Mouse (Mus musculus) limb, embryonic 14.5 days (tissue): ENCODE data around the gene Ctdnep1. TPM values are rescaled to one million over a fixed set of nuclear protein-coding genes. Genes with fewer than 3 reads are reported as not detected.
A peak's percentile ranks its signal among the peaks of the same experiment; 100 is the strongest.

ENCODE experiments used
- ATAC-seq: fragments of 200-750 bp; cut with Nextera tagmentation; 2 replicates; pipeline ENCODE4 v1.8.0; 2017; ENCODE audit warnings: low read depth, moderate number of reproducible peaks, moderate TSS enrichment; ENCODE audit not compliant: low FRiP score
- DNase-seq: peaks from one replicate; pipeline ENCODE4 v3.0.0-alpha.2; 2015; ENCODE audit warnings: low spot score
- H3K27ac ChIP-seq: fragments of 300-500 bp; sonication (generic); replicated peaks from 2 replicates; pipeline ENCODE4 v1.5.1; 2014; ENCODE audit warnings: low read depth, mild to moderate bottlenecking, low read length, moderate library complexity, mixed read lengths
- H3K27me3 ChIP-seq: fragments of 300-500 bp; sonication (generic); 2 replicates; pipeline ENCODE4 v1.6.1; 2014; ENCODE audit warnings: low read length, mixed read lengths; ENCODE audit not compliant: control insufficient read depth, insufficient read depth
- H3K36me3 ChIP-seq: fragments of 300-500 bp; sonication (generic); 2 replicates; pipeline ENCODE4 v1.6.1; 2014; ENCODE audit warnings: mild to moderate bottlenecking, low read length, moderate library complexity, mixed read lengths; ENCODE audit not compliant: control insufficient read depth, insufficient read depth
- H3K4me1 ChIP-seq: fragments of 300-500 bp; sonication (generic); 2 replicates; pipeline ENCODE4 v1.6.1; 2014; ENCODE audit warnings: antibody characterized with exemption, low read length, mixed read lengths; ENCODE audit not compliant: control insufficient read depth, insufficient read depth
- H3K4me2 ChIP-seq: fragments of 300-500 bp; sonication (generic); replicated peaks from 2 replicates; pipeline ENCODE4 v1.6.1; 2014; ENCODE audit warnings: low read depth, mild to moderate bottlenecking, low read length, moderate library complexity; ENCODE audit not compliant: severe bottlenecking
- H3K4me3 ChIP-seq: fragments of 300-500 bp; sonication (generic); replicated peaks from 2 replicates; pipeline ENCODE4 v1.5.1; 2014; ENCODE audit warnings: low read length
- H3K9ac ChIP-seq: fragments of 300-500 bp; sonication (generic); 2 replicates; pipeline ENCODE4 v1.6.1; 2014; ENCODE audit warnings: mild to moderate bottlenecking, low read depth, low read length, moderate library complexity; ENCODE audit not compliant: severe bottlenecking
- H3K9me3 ChIP-seq: fragments of 300-500 bp; sonication (generic); 2 replicates; pipeline ENCODE4 v1.6.1; 2016; ENCODE audit warnings: low read length; ENCODE audit not compliant: control insufficient read depth
- POLR2A ChIP-seq: fragments of 200-500 bp; IDR thresholded peaks from 2 replicates; pipeline ENCODE4 v1.8.0; 2012; ENCODE audit warnings: inconsistent platforms, mild to moderate bottlenecking, moderate library complexity, borderline replicate concordance; ENCODE audit not compliant: insufficient read depth, insufficient read length; ENCODE audit errors: extremely low read depth
- WGBS: fragments of 180-500 bp; shearing (Covaris S2); extraction: QIAGEN DNeasy Blood & Tissue Kit; methylation state at CpG from one replicate; pipeline ENCODE4 v1.1.7; 2014; 5-methylcytosine and 5-hydroxymethylcytosine counted together
- polyA plus RNA-seq, 2 experiments: library from polyadenylated mRNA; depleted of rRNA in 1 of 2; stranded (reverse) in 1 of 2; unstranded in 1 of 2; fragments of >200 nt; fragmentation: Nextera tagmentation in 1 of 2; extraction: Ambion mirVana in 1 of 2; gene quantifications; 2 replicates each; pipeline versions ENCODE4 v1.2.1 to v1.2.3; 2012 to 2014

The Ctdnep1 gene
- polyA plus RNA-seq, 2 experiments: 38.3 to 117 TPM

DNA sequence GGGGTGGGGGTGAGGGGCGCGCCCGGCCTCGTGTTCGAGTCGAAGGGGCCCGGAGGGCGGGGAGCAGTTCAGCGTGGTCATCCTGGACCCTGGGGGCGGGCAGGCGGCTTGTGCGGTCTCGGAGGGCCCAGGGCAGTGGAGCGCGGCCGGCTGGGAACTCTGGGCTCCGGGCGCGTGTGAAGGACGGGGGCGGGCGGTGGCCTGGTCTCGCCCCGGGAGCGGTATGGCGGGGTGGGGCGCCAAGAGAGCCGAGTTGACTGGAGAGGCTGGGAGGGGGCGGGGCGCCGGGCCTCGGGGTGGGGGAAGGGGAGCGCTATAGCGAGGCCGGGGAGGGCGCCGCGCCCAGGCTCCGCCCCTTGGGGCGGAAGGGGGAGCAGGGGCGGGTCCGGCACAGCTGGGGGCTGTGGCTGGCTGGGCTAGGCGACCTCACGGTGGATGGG is 16.1 kb downstream of the Ctdnep1 start:
- 3% methylated on average over 19 of the region's 44 CpGs for WGBS
- DNase-seq: peak; percentile 83
- peak; percentile 38 for ATAC-seq
- Histone ChIP-seq H3K4me3 (peak overlapping the region; percentile 97), H3K4me1 (peaks cover 25% of the 10 kb centered on the region), H3K4me2 (peak overlapping the region; percentile 46), H3K9ac (peak overlapping the region; percentile 90), H3K9me3 (no peaks in the 10 kb centered on the region), H3K36me3 (peaks cover 48% of the 10 kb centered on the region), H3K27me3 (no peaks in the 10 kb centered on the region), H3K27ac (peak overlapping the region; percentile 96)
- TF ChIP-seq POLR2A: 0 out of 2 replicates have a peak, but pooled peaks have one; percentile 38

- H3K4me2 ChIP-seq: no peak overlapping the region
- ATAC-seq (no peak), DNase-seq (no peak)
- no peaks in the 10 kb centered on the region for H3K27me3 ChIP-seq
- no peaks in the 10 kb centered on the region for H3K9me3 ChIP-seq
- H3K27ac ChIP-seq: no peak overlapping the region
- H3K4me3 ChIP-seq: no peak overlapping the region
- peaks cover 25% of the 10 kb centered on the region for H3K4me1 ChIP-seq
- TF ChIP-seq POLR2A: no peak
- no peak overlapping the region for H3K9ac ChIP-seq
- WGBS: 91% methylated on average over 27 of the region's 27 CpGs
- peaks cover 41% of the 10 kb centered on the region for H3K36me3 ChIP-seq
Measured at GRCm38 (mm10) chr11:69998567-69999491, 17.9 kb downstream of the Ctdnep1 start.

- no peak for TF ChIP-seq POLR2A
- WGBS: 62% methylated on average over 8 of the region's 8 CpGs
- Histone ChIP-seq H3K27me3 (no peaks in the 10 kb centered on the region), H3K9me3 (no peaks in the 10 kb centered on the region), H3K4me2 (no peak overlapping the region), H3K36me3 (peaks cover 34% of the 10 kb centered on the region), H3K4me3 (0 out of 2 replicates have a peak overlapping the region, but pooled peaks have one; percentile 80), H3K27ac (peak overlapping the region; percentile 21; the same call in 1 of the 2 replicates), H3K4me1 (peaks cover 25% of the 10 kb centered on the region), H3K9ac (no peak overlapping the region)
- no peak for DNase-seq
- no peak for ATAC-seq
Measured at GRCm38 (mm10) chr11:69999666-70000065, 18.7 kb downstream of the Ctdnep1 start.

- Histone ChIP-seq H3K4me2 (peak within 1 kb of the TSS; percentile 96), H3K4me1 (peaks cover 25% of the 10 kb centered on the region), H3K27me3 (no peaks in the 10 kb centered on the region), H3K36me3 (peaks cover 37% of the 10 kb centered on the region), H3K9me3 (no peaks in the 10 kb centered on the region), H3K27ac (peak within 1 kb of the TSS; percentile 92), H3K4me3 (peak within 1 kb of the TSS; percentile 80), H3K9ac (peak within 1 kb of the TSS; percentile 82)
- ATAC-seq (peak; percentile 73), DNase-seq (peak; percentile 94)
- WGBS: under 1% methylated on average over 48 of the region's 48 CpGs
- TF ChIP-seq POLR2A: peak; percentile 91; the same call in 1 of the 2 replicates
Measured at GRCm38 (mm10) chr11:70000396-70000898, 19.5 kb downstream of the Ctdnep1 start, which contains the start of gene Dvl2. Gene Dvl2 (plus strand): TSS chr11:70000595.

GRCm38 (mm10) chr11:70001159-70001558 is 20.2 kb downstream of the Ctdnep1 start:
- no peaks in the 10 kb centered on the region for H3K9me3 ChIP-seq
- H3K27ac ChIP-seq: peak overlapping the region; percentile 92
- peak overlapping the region; percentile 82 for H3K9ac ChIP-seq
- H3K36me3 ChIP-seq: peaks cover 44% of the 10 kb centered on the region
- H3K4me2 ChIP-seq: peak overlapping the region; percentile 96
- H3K4me1 ChIP-seq: peaks cover 25% of the 10 kb centered on the region
- H3K27me3 ChIP-seq: no peaks in the 10 kb centered on the region
- no peak for TF ChIP-seq POLR2A
- 10% methylated on average over 8 of the region's 8 CpGs for whole genome bisulfite sequencing
- DNase-seq (no peak), ATAC-seq (no peak)
- H3K4me3 ChIP-seq: peak overlapping the region; percentile 80
